Mouse (Mus musculus): ENCODE measurements around the gene Timm13. TPM values are rescaled to one million over a fixed set of nuclear protein-coding genes. Genes with fewer than 3 reads are reported as not detected.
A peak's percentile ranks its signal among the peaks of the same experiment; 100 is the strongest.

Timm13 gene
- polyA plus RNA-seq, 1 experiment, result 76.6 TPM

GRCm38 (mm10) chr10:80880131-80880641, 20.6 kb downstream of the Timm13 start:
- TF ChIP-seq CTCF (IDR thresholded peaks at IDR 0.05; ENCODE audit: low read depth, low read length) (peak; percentile 86), POLR2A (IDR thresholded peaks at IDR 0.05; ENCODE audit: borderline replicate concordance, low read depth, low read length) (no peak)
- Histone ChIP-seq H3K4me3 (ENCODE audit: insufficient read depth, low read length) (no peak overlapping the region), H3K4me1 (ENCODE audit: control insufficient read depth, insufficient read depth, low read length) (peaks cover 13% of the 10 kb centered on the region), H3K27ac (ENCODE audit: insufficient read depth, low read depth, low read length) (no peak overlapping the region)

- TF ChIP-seq POLR2A (IDR thresholded peaks at IDR 0.05; ENCODE audit: borderline replicate concordance, low read depth, low read length) (no peak), CTCF (IDR thresholded peaks at IDR 0.05; ENCODE audit: low read depth, low read length) (no peak)
- no peak overlapping the region for H3K4me3 ChIP-seq (ENCODE audit: insufficient read depth, low read length)
- no peak overlapping the region for H3K27ac ChIP-seq (ENCODE audit: insufficient read depth, low read depth, low read length)
- peaks cover 13% of the 10 kb centered on the region for H3K4me1 ChIP-seq (ENCODE audit: control insufficient read depth, insufficient read depth, low read length)
Measured at GRCm38 (mm10) chr10:80876594-80876993, 24.2 kb downstream of the Timm13 start.

- Histone ChIP-seq H3K4me3 (ENCODE audit: insufficient read depth, low read length) (no peak overlapping the region), H3K4me1 (ENCODE audit: control insufficient read depth, insufficient read depth, low read length) (peaks cover 13% of the 10 kb centered on the region), H3K27ac (ENCODE audit: insufficient read depth, low read depth, low read length) (no peak overlapping the region)
- TF ChIP-seq POLR2A (IDR thresholded peaks at IDR 0.05; ENCODE audit: borderline replicate concordance, low read depth, low read length), result no peak
- peak; percentile 59 for TF ChIP-seq CTCF (IDR thresholded peaks at IDR 0.05; ENCODE audit: low read depth, low read length)
Measured at GRCm38 (mm10) chr10:80876028-80876427, 24.7 kb downstream of the Timm13 start.

GRCm38 (mm10) chr10:80874035-80874434, 26.7 kb downstream of the Timm13 start:
- Histone ChIP-seq H3K27ac (ENCODE audit: insufficient read depth, low read depth, low read length) (no peak overlapping the region), H3K4me1 (ENCODE audit: control insufficient read depth, insufficient read depth, low read length) (peaks cover 13% of the 10 kb centered on the region), H3K4me3 (ENCODE audit: insufficient read depth, low read length) (no peak overlapping the region)
- no peak for TF ChIP-seq CTCF (IDR thresholded peaks at IDR 0.05; ENCODE audit: low read depth, low read length)

GRCm38 (mm10) chr10:80871581-80871980, 29.2 kb downstream of the Timm13 start, which contains the start of gene Tmprss9:
TSS of gene Tmprss9 (plus strand) at chr10:80871848.
- TF ChIP-seq POLR2A (IDR thresholded peaks at IDR 0.05; ENCODE audit: borderline replicate concordance, low read depth, low read length) (no peak), CTCF (IDR thresholded peaks at IDR 0.05; ENCODE audit: low read depth, low read length) (no peak)
- H3K4me1 ChIP-seq (ENCODE audit: control insufficient read depth, insufficient read depth, low read length), result no peaks in the 10 kb centered on the region
- H3K27ac ChIP-seq (ENCODE audit: insufficient read depth, low read depth, low read length), result no peak within 1 kb of the TSS
- H3K4me3 ChIP-seq (ENCODE audit: insufficient read depth, low read length), result no peak within 1 kb of the TSS

GRCm38 (mm10) chr10:80870993-80871392, 29.8 kb downstream of the Timm13 start:
- no peak overlapping the region for H3K4me3 ChIP-seq (ENCODE audit: insufficient read depth, low read length)
- H3K4me1 ChIP-seq (ENCODE audit: control insufficient read depth, insufficient read depth, low read length), result no peaks in the 10 kb centered on the region
- H3K27ac ChIP-seq (ENCODE audit: insufficient read depth, low read depth, low read length), result no peak overlapping the region
- no peak for TF ChIP-seq POLR2A (IDR thresholded peaks at IDR 0.05; ENCODE audit: borderline replicate concordance, low read depth, low read length)
- TF ChIP-seq CTCF (IDR thresholded peaks at IDR 0.05; ENCODE audit: low read depth, low read length), result no peak

- no peaks in the 10 kb centered on the region for H3K4me1 ChIP-seq (ENCODE audit: control insufficient read depth, insufficient read depth, low read length)
Measured at GRCm38 (mm10) chr10:80864446-80864845, 36.3 kb downstream of the Timm13 start.

GRCm38 (mm10) chr10:80862305-80862704, 38.5 kb downstream of the Timm13 start:
- TF ChIP-seq CTCF (IDR thresholded peaks at IDR 0.05; ENCODE audit: low read depth, low read length) (no peak), POLR2A (IDR thresholded peaks at IDR 0.05; ENCODE audit: borderline replicate concordance, low read depth, low read length) (no peak)
- Histone ChIP-seq H3K4me1 (ENCODE audit: control insufficient read depth, insufficient read depth, low read length) (peaks cover 2% of the 10 kb centered on the region), H3K4me3 (ENCODE audit: insufficient read depth, low read length) (no peak overlapping the region), H3K27ac (ENCODE audit: insufficient read depth, low read depth, low read length) (no peak overlapping the region)

More at GRCm38 (mm10) chr10:80864446-80864845, 36.3 kb downstream of the Timm13 start:
- Histone ChIP-seq H3K27ac (ENCODE audit: insufficient read depth, low read depth, low read length) (no peak overlapping the region), H3K4me3 (ENCODE audit: insufficient read depth, low read length) (no peak overlapping the region)
- TF ChIP-seq CTCF (IDR thresholded peaks at IDR 0.05; ENCODE audit: low read depth, low read length), result no peak
- no peak for TF ChIP-seq POLR2A (IDR thresholded peaks at IDR 0.05; ENCODE audit: borderline replicate concordance, low read depth, low read length)

GRCm38 (mm10) chr10:80858350-80858935, 42.3 kb downstream of the Timm13 start:
- TF ChIP-seq CTCF (IDR thresholded peaks at IDR 0.05; ENCODE audit: low read depth, low read length), result no peak
- no peak for TF ChIP-seq POLR2A (IDR thresholded peaks at IDR 0.05; ENCODE audit: borderline replicate concordance, low read depth, low read length)
- H3K4me3 ChIP-seq (ENCODE audit: insufficient read depth, low read length), result no peak overlapping the region
- no peak overlapping the region for H3K27ac ChIP-seq (ENCODE audit: insufficient read depth, low read depth, low read length)
- H3K4me1 ChIP-seq (ENCODE audit: control insufficient read depth, insufficient read depth, low read length), result peaks cover 11% of the 10 kb centered on the region

GRCm38 (mm10) chr10:80857848-80858247, 42.9 kb downstream of the Timm13 start:
- Histone ChIP-seq H3K27ac (ENCODE audit: insufficient read depth, low read depth, low read length) (no peak overlapping the region), H3K4me3 (ENCODE audit: insufficient read depth, low read length) (no peak overlapping the region)
- TF ChIP-seq CTCF (IDR thresholded peaks at IDR 0.05; ENCODE audit: low read depth, low read length) (no peak), POLR2A (IDR thresholded peaks at IDR 0.05; ENCODE audit: borderline replicate concordance, low read depth, low read length) (no peak)

More at GRCm38 (mm10) chr10:80857848-80858247, 42.9 kb downstream of the Timm13 start:
- peaks cover 11% of the 10 kb centered on the region for H3K4me1 ChIP-seq (ENCODE audit: control insufficient read depth, insufficient read depth, low read length)
